Mouse (Mus musculus): ENCODE data around the gene Adcy1.

Adcy1 gene

DNA sequence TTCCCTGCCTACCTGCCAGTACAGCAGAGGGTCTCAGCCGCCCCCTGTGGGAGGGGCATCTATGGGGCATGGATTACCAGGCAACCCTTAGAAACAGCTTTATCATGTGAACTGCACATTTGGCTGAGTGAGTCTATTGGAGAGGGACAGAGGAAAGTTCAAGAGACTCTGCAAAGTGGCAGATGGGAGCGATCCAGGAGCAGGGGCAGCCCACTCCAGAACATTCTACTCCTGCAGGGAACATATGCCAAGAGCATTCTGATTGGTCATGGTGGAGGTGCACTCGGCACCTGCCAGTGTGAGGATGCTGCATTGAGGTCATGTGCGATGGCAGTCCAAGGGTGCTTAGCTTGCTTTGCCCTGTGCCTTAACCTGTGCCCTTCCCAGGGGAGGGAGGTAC lies 6.5 kb downstream of the Adcy1 start:
- no peak for DNase-seq (ENCODE audit: low spot score in 2 of 2)

DNA sequence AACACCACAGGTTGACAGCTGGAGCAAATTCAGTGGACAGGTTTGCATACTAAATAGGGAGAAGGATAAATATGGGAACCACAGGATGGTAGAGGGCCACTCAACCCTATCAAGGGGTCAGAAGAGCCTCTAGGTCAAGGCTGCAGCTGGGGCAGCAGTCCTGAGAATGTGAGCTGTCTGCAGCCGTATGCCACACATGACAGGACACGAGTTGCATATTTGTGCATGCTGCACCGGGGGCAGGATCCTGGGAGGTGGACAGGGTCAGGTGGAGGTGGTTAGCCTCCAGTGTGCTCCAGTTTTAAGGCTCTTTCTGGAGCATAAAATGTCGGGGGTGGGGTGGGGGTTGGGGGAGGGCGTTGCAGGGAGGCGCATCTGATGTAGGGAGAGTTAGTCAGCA lies 8.3 kb downstream of the Adcy1 start:
- DNase-seq (ENCODE audit: low spot score in 2 of 2) = no peak

DNA sequence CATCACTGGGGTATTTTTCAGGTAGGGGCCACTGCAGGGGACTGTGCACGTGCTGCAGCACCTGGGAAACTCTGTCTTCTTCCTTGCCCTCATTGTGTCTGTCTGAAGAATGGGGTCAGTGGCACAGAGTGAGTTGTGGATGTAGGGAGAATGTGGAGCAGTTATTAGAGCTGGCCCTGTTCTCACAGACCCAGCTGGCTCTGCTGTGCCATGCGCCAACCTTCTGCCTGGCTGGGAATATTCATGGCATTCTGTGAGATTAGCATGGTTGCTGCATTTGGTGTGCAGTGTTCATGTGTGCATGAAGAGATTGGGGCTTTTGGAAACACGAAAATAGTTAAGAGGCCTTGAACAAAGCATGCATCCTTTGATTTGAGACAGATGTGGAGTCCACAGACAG lies 10.3 kb downstream of the Adcy1 start:
- DNase-seq (ENCODE audit: low spot score in 2 of 2) = no peak

DNA sequence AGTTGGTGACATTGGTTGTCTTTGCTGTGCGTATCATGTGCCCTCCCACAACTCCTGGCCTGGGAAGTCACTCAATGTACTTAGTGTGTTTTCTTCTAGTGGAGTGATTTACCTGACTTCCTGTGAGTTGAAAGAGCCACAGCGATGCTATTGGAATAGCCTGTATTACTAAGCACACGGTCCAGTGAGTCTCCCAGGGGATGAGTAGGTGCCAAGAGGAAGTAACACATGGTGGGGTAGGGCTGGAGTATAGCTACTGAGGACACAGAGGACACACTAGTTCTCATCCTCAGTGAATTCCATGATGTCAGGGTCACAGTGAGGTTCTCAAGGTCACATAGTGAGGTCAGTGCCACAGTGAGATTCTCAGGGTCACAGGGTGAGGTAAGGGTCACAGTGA lies 13.2 kb downstream of the Adcy1 start:
- no peak for DNase-seq (ENCODE audit: low spot score in 2 of 2)

DNA sequence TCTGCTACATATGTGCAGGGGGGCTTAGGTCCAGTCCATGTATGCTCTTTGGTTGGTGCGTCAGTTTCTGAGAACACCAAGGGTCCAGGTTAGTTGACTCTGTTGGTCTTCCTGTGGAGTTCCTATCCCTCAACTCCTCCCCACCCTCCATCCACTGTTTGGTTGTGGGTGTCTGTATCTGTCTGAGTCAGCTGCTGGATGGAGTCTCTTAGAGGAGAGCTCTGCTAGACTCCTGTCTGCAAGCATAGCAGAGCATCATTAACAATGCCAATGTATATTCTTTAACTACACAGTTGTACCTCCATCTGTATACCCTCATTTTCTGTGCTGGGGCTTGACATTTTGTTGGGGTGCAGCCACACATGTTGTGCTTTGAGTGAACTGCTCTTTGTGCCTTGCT lies 18.6 kb downstream of the Adcy1 start:
- no peak for DNase-seq (ENCODE audit: low spot score in 2 of 2)

DNA sequence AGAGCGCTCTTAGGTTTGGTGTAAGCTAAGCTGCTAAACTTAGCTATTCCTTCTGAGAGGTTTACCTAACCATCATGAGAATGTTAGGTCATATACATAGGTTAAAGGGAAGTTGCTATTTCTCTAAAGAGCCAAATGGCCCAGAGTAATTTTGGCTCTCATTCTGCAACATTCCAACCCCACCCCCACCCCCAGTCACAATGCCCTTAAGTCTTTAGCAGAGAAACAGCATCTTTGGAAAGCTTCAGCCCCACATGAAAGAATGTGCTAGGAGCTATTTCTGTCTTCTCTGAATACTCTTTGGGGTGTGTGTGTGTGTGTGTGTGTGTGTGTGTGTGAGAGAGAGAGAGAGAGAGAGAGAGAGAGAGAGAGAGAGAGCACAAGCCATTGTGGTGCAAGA lies 20.6 kb downstream of the Adcy1 start:
- no peak for DNase-seq (ENCODE audit: low spot score in 2 of 2)

DNA sequence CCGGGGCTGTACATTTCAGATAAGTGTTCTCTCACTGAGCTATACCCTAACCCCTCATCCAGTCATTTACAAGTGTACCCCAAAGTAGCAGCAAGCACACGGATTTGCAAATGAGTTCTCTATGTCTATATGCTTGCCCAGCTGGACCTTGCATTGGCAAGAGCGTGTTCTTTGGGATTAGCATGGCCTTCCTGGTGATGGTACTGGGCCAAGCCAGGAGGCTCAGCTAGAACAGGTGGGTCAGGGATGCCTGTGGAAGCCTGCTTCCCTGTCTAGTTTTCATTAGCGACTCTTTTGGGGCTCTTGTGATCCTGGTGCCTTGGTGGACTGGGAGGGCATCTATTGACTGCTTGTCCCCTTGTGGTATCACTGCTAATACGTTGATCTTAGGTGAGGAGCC lies 21.9 kb downstream of the Adcy1 start:
- no peak for DNase-seq (ENCODE audit: low spot score in 2 of 2)

DNA sequence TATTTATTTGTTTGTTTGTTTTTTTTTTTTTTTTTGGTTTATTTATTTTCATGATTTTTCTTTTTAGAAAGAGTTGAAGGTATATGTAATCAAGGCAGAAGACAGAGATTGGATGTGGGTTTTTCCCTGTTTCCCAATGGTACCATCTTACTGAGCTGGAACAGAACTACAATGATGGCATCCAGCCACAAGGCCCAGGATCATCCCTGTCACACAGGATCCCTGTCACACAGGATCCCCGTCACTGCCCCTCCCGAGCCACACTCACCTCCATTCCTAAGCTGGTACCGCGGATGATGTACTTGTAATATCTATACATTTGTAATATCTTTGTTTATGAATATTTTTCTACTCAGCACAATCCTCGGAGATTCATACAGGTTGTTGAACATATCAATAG lies 27.8 kb downstream of the Adcy1 start:
- DNase-seq (ENCODE audit: low spot score in 2 of 2) = no peak

DNA sequence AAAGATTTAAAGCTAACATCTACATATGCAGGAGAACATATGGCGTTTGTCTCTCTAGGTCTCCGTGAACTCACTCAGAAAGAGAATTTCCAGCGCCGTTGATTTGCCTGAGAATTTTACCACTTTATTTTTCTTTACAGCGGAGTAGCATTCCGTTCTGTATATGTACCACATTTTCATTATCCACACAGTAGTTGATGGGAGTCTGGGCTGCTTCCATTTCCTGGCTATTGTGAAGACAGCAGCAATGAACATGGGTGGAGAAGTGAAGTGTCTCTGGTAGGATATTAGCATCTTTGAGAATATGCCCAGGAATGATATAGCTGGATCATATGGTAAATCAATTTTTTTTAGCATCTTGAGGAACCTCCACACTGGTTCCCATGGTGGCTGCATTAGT lies 31.6 kb downstream of the Adcy1 start:
- DNase-seq (ENCODE audit: low spot score in 2 of 2) = no peak

DNA sequence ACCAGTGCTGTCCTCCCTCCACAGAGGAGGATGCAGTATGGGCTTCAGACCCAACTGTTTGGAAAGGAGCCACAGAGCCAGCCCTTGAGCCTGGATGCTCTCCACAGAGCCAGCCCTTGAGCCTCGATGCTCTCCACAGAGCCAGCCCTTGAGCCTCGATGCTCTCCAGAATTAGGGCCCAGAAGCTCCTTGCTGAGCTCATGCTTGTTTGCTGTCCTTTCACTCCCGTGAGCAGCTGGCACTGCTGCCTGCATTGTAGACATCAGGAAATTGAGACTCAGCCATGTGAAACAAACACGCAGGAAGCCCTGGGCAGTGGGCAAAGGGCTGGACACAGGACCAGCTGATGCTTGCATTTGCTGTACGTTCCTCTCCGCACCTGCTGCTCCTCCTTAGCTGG lies 38.4 kb downstream of the Adcy1 start:
- DNase-seq (ENCODE audit: low spot score in 2 of 2) = no peak

DNA sequence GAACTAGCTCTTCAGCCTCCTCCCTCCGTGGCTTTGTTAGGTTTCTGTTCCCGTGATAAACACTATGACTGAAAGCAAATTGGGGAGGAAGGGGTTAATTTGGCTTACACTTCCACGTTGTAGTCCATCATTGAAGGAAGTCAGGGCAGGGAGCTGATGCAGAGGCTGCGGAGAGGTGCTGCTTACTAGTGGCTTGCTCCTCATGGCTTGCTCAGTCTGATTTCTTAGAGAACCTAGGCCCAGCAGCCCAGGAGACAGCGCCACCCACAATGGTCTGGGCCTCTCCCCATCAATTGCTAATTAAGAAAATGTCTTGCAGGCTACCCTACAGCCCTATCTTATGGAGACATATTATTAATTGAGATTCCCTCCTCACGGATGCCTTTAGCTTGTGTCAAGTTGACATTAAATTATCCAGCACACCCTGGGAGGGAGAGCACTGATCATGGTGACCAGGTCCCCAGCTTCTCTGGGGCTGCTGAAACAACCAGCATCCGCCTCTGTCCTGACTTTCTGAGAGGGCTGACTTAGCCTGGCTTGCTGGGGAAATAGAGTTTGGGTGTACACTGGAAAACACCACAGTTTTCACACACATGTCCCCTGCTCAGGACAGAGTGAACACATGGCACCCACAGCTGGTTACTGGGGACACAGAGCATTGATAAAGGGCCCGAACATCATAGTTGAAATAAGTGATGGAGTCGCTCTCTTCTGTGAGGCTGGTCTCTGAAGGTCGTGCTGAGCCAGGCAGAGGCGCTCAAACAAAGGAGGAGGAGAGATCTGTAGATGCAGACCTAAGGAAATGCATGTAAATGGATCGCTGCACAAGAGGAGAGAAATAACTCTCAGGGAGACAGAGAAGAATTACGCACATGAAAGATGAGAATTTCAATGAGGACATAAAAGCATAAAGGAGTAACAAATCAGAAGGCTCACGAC lies 39.2 kb downstream of the Adcy1 start:
- no peak for DNase-seq (ENCODE audit: low spot score in 2 of 2)

DNA sequence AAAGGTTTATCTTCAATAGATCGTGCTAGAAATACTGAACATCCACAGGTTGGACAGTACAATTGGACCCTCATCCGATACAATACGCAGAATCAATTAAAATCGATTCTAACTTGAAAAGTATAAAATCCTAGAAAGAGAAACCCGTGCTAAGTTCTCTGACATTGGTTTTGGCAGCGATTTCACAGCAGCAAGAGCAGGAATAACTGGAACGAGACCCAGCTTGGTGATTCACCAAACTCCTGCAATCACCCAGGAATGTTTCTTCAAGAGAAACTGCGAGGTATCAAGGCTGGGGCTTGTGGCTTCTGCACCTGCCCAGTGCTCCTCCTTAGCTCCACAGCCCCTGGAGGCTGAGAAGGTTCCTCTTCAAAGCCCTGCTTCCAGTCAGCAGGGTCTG lies 42.0 kb downstream of the Adcy1 start:
- DNase-seq (ENCODE audit: low spot score in 2 of 2) = no peak

DNA sequence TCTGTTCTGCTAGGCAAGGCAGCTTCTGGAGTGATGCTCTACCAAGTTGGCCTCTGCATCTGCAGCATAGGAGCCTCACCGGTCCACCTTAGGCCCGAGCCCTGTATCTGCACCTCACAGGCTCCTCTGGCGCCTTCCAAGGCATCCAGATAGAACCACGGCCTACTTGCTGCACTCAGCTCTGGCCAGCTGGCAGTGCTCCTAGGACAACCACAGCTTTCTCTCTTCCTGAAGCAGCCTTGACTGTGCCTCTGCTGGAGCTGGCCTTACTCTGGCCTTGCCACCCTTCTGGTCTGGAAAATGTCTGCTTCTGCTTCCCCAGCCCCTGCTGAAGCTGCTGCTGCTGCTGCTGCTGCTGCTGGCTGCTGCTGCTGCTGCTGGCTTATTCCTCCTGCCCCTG lies 45.8 kb downstream of the Adcy1 start:
- no peak for DNase-seq (ENCODE audit: low spot score in 2 of 2)

DNA sequence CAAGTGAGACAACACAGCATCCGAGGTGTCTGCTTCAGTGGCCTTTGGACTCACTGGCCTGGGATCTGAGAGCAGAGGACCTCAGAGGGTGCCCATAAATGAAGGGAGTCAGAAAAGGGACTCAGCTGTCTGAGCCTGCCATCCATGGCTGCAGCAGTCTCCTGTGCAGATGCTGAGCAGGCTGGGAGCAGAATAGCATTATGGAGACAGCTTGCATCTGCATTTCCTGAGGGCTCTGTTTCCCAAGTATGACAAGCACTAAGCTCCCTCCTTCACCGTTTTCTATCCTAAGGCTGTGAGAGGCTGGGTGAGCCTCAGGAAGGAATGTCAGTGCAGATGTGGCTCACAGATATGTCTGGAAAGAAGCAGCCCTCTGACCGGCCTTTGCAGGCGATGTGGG lies 49.8 kb downstream of the Adcy1 start:
- no peak for DNase-seq (ENCODE audit: low spot score in 2 of 2)

DNA sequence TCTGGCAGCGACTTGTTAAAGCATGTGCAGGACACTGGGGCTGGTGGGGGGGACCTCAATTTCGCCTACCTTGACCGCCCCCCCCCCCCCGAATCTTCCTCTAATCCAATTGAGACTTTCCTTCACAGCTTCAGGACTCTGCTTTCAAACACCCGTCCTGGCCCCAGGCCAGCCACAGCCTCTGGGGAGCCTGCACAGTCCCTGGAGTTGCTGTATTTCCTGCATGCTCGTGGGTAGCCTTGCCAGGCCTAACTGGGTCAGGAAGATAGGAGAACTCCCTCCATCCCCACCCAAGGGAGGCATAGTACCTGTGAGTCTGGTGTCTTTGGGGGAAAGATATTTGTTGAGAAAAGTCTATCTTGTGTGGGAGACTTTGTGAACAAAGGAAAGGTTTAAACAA lies 50.4 kb downstream of the Adcy1 start:
- DNase-seq (ENCODE audit: low spot score in 2 of 2) = no peak

DNA sequence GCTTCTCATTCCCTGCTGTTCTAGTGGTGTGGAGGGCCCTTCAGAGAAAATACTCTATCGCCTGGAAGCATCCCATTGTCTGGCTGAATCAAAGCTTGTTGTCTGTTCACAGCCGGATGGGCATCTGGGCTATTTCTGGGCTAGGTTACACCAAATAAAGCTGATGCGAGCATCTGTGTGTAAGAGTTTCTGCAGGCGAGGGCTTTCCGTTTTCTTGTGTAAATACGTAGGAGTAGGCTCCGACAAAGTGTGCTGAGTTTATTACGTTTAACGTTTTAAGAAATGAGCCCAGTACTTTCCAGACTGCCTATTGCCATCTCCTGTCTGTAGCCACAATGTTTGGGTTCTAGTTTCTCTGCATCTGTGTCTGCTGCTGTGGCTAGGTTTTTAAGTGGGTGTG lies 51.0 kb downstream of the Adcy1 start:
- DNase-seq (ENCODE audit: low spot score in 2 of 2) = no peak

DNA sequence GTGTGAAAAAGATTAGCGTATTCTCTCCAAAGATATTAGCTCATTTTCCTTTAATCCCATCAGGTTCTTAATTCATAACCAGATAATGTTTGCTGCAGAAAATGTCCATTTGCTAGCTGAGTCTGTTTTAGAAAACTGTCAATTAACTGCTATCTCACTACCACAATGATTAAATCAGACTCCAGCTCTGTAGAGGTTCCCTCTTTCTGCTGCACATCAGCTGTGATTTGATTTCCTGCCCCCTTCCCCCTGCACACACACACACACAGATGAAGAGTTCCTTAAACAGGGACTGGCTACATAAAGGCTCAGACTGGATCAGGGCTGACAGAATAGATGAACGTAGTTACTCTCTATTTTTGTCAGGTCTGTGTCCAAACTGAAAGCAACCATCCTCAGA lies 53.4 kb downstream of the Adcy1 start:
- no peak for DNase-seq (ENCODE audit: low spot score in 2 of 2)

DNA sequence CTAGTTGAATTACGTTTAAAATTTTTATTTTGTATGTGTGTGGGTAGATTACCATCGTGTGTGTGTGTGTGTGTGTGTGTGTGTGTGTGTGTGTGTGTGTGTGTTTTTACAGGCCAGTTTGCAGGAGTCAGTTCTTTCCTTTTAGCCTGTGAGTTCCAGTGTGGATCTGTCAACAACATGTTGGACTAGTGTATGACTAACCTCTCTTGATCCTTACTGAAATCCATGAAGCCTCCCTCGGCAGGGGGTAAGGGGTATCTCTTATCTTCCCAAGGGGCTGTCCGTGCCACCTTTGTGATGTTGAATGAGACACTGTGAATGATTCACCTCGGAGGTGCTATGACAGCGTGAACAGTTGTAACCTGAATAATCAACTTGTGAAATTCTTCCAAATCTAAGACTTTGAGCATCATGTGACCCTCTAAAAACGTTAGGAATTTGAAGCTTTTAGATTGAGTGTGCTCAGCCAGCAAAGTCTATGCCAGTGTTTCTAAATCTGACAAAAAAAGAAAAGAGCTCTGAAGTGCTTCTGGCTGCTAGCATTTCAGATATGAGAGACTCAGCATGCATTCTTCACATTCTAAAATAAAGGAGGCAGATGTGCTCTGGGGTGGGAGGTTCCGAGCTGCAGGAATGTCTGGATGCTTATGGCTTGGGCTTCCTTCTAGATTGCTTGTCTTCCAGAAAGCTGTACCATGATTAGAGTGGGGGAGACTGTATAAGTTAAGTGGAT lies 66.2 kb downstream of the Adcy1 start:
- no peak for DNase-seq (ENCODE audit: low spot score in 2 of 2)

DNA sequence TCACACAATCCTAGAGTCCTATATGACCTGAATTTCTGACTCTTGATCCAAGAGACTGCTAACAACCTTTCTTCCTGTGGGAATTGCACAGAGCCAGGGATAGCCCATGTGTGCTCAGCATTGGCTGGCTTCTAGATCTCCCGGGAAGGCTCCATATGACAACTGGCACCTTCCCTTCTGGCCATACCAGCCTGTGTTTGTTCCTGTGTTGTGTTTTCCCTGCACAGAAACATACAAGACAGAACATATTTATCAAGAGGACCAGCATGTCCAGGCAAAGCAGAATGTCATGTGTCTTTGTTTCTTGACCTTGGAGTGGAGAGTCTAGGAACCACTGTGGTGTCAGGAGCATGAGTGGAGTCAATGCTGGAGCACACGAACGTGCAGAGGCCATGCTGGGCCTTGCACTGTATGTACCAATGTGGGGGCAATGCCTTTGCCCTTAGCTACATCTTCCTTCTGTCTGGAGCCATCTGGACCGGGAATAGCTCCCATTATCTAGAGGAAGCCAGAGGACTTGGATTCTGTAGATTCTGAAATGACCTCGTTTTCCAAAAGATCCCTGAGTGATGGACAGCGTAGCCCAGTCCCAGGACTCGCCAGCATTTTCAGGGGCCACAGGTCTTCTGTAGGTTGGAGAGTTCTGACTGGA lies 69.6 kb downstream of the Adcy1 start:
- DNase-seq (ENCODE audit: low spot score in 2 of 2) = no peak

DNA sequence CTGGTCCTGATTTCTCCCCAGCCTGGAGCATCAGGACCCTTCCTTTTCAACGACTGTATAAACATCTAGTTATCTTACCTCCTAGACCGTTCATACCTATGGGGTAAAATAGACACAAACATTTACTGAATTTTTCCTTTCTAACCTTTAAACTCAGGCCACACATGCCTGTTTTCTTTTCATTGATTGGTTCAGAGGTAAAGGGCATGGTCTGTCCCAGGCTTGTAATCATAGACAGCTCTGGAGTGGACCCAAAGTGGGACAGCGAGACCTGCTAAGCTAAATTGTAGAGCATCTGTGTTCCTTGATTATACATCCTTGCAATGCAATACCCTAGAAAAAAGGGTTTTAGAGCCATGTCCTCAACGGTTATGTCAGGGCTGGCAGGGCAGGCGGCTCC lies 70.4 kb downstream of the Adcy1 start:
- no peak for DNase-seq (ENCODE audit: low spot score in 2 of 2)

DNA sequence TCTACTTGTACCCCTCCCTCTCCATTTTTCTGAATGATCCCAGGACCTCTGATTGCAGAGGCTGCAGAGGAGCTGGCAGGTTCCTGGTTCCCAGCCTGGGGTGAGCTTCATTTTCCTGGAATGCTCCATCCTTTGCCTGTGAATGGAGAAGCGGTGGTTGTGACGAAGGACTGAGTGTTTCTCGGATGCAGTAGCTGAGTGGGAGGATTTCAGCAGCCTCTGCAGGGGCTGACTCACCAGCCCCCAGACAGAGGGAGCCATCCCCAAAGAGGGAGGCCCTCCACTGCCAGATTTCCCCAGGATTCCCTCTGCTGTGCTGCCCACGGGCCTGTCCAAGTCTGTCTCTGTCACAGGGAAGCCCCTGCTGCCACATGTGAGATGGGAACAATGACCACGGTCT lies 71.0 kb downstream of the Adcy1 start:
- no peak for DNase-seq (ENCODE audit: low spot score in 2 of 2)

DNA sequence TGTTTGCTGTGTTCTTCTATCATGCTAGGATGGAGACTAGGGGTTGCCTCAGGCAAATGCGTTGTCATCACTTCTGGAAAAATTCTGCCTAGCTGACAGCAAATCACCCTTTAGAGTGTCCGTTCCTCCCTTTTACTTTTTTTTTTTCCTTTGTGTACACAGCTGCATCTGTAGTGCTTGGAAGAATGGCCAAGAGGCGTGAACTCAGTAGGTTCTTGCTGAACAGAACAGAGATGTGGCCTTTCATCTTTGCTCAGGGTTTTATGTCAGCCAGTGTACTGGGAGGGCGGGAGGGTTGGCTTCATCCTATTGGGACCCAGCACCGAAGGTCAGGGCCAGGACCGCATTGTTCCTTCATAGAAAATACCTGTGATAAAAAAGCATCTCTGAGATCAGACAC lies 72.0 kb downstream of the Adcy1 start:
- DNase-seq (ENCODE audit: low spot score in 2 of 2) = no peak

DNA sequence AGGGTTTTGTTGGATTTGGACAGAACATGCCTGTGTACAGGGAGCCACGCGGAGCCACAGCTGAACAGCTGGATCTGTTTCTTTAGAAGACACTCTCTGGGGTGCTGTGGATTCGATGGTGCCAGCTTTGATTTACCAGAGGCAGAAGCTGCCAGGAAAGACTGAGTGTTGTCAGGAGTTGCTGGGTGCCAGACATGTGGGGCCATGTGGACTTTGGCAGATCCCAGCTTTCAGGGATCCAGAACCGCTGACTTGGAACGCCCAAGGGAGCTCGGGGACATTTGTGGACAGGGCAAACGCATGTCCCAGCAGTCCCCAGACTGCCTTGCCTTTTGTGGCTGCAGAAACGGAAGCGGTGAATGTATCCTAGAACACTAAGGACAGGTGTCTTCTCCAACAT lies 72.5 kb downstream of the Adcy1 start:
- DNase-seq (ENCODE audit: low spot score in 2 of 2) = no peak
